Mouse (Mus musculus): ENCODE measurements around the gene Synj2. TPM values are rescaled to one million over a fixed set of nuclear protein-coding genes. Genes with fewer than 3 reads are reported as not detected.

Synj2 gene
- polyA plus RNA-seq, 1 experiment from 2014 or later: 0.62 TPM

DNA sequence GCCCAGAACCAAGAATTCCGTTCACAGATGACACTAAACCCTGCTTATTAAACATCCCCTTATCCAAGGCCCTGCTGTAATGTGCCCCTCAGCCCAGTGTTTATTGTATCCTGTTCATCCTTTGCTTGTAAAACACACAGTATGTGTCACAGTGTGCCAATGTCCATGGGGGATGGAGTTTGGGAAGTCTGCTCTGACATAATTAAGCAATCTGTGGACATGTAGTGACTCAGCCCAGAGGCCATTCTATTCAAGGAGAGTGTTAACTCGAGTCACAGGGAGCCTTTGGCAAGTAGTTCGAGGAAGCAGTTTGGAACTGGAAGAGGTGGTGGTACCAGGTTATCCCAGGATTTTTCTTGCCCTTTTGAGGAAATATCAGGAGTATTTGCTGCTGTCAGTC lies 16.0 kb downstream of the Synj2 start:
- Histone ChIP-seq H3K9ac (replicated peaks) (no peak overlapping the region), H3K4me1 (ENCODE audit: insufficient read depth) (peaks cover 12% of the 10 kb centered on the region), H3K27me3 (ENCODE audit: insufficient read depth, low read length) (no peaks in the 10 kb centered on the region), H3K27ac (ENCODE audit: low read depth) (0 out of 2 replicates have a peak overlapping the region, but pooled peaks have one; percentile 22), H3K9me3 (ENCODE audit: low read length) (no peaks in the 10 kb centered on the region), H3K4me3 (ENCODE audit: low read depth, low read length) (no peak overlapping the region), H3K36me3 (replicated peaks; ENCODE audit: insufficient read depth, low read length) (no peaks in the 10 kb centered on the region), H3K4me2 (ENCODE audit: low read depth, low read length) (no peak overlapping the region)
- DNase-seq (no peak), ATAC-seq (peak; percentile 87)
- TF ChIP-seq EP300 (IDR thresholded peaks at IDR 0.05; ENCODE audit: low read depth) (no peak), CTCF (IDR thresholded peaks at IDR 0.05; ENCODE audit: low read depth) (no peak)
- 50% methylated on average over 3 of the region's 3 CpGs for WGBS (ENCODE audit: insufficient replicate concordance)

- Histone ChIP-seq H3K27ac (ENCODE audit: low read depth) (no peak overlapping the region), H3K9ac (replicated peaks) (no peak overlapping the region), H3K36me3 (replicated peaks; ENCODE audit: insufficient read depth, low read length) (no peaks in the 10 kb centered on the region), H3K4me3 (ENCODE audit: low read depth, low read length) (no peak overlapping the region), H3K4me1 (ENCODE audit: insufficient read depth) (peaks cover 12% of the 10 kb centered on the region), H3K27me3 (ENCODE audit: insufficient read depth, low read length) (no peaks in the 10 kb centered on the region), H3K9me3 (ENCODE audit: low read length) (no peaks in the 10 kb centered on the region), H3K4me2 (ENCODE audit: low read depth, low read length) (no peak overlapping the region)
- ATAC-seq (peak; percentile 79), DNase-seq (no peak)
- 58% methylated on average over 5 of the region's 5 CpGs for WGBS (ENCODE audit: insufficient replicate concordance)
- no peak for TF ChIP-seq CTCF (IDR thresholded peaks at IDR 0.05; ENCODE audit: low read depth)
- no peak for TF ChIP-seq EP300 (IDR thresholded peaks at IDR 0.05; ENCODE audit: low read depth)
These were observed 17.1 kb downstream of the Synj2 start for GRCm38 (mm10) chr17:5958229-5958628.

- Histone ChIP-seq H3K27ac (ENCODE audit: low read depth) (no peak overlapping the region), H3K36me3 (replicated peaks; ENCODE audit: insufficient read depth, low read length) (no peaks in the 10 kb centered on the region), H3K4me2 (ENCODE audit: low read depth, low read length) (no peak overlapping the region), H3K9ac (replicated peaks) (no peak overlapping the region), H3K4me1 (ENCODE audit: insufficient read depth) (peaks cover 12% of the 10 kb centered on the region), H3K27me3 (ENCODE audit: insufficient read depth, low read length) (no peaks in the 10 kb centered on the region), H3K9me3 (ENCODE audit: low read length) (no peaks in the 10 kb centered on the region), H3K4me3 (ENCODE audit: low read depth, low read length) (no peak overlapping the region)
- ATAC-seq (peak; percentile 6; the same call in 1 of the 2 replicates), DNase-seq (no peak)
- WGBS (ENCODE audit: insufficient replicate concordance): 79% methylated on average over 10 of the region's 10 CpGs
- TF ChIP-seq CTCF (IDR thresholded peaks at IDR 0.05; ENCODE audit: low read depth) (no peak), EP300 (IDR thresholded peaks at IDR 0.05; ENCODE audit: low read depth) (no peak)
These were observed 17.6 kb downstream of the Synj2 start for GRCm38 (mm10) chr17:5958636-5959035.

DNA sequence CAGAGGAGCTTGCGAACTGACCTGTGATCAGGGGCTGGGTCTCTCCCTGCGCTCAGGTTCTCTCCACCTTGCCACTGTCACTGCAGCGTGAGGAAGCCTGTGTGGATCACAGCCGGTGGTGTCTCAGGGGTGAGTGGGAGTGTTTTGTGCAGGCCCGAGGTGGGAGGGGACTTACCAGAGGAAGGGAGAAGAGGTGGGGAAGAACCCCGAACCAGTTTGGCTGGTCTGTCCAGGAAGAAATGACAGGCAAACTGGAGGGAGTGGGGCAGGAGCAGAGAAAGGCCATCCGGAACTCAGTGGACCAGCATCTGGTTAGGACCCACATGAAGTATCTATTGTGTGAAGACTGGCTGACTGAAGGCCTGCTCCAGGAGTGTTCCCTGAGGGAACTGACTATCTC lies 18.0 kb downstream of the Synj2 start:
- 56% methylated on average over 7 of the region's 7 CpGs for WGBS (ENCODE audit: insufficient replicate concordance)
- Histone ChIP-seq H3K9me3 (ENCODE audit: low read length) (no peaks in the 10 kb centered on the region), H3K4me3 (ENCODE audit: low read depth, low read length) (no peak overlapping the region), H3K27me3 (ENCODE audit: insufficient read depth, low read length) (no peaks in the 10 kb centered on the region), H3K36me3 (replicated peaks; ENCODE audit: insufficient read depth, low read length) (no peaks in the 10 kb centered on the region), H3K9ac (replicated peaks) (no peak overlapping the region), H3K4me2 (ENCODE audit: low read depth, low read length) (no peak overlapping the region), H3K4me1 (ENCODE audit: insufficient read depth) (peaks cover 12% of the 10 kb centered on the region), H3K27ac (ENCODE audit: low read depth) (no peak overlapping the region)
- TF ChIP-seq EP300 (IDR thresholded peaks at IDR 0.05; ENCODE audit: low read depth) (no peak), CTCF (IDR thresholded peaks at IDR 0.05; ENCODE audit: low read depth) (no peak)
- no peak for DNase-seq
- ATAC-seq: no peak

- Histone ChIP-seq H3K36me3 (replicated peaks; ENCODE audit: insufficient read depth, low read length) (no peaks in the 10 kb centered on the region), H3K9me3 (ENCODE audit: low read length) (no peaks in the 10 kb centered on the region), H3K27me3 (ENCODE audit: insufficient read depth, low read length) (no peaks in the 10 kb centered on the region), H3K4me1 (ENCODE audit: insufficient read depth) (peaks cover 12% of the 10 kb centered on the region), H3K27ac (ENCODE audit: low read depth) (no peak overlapping the region), H3K4me3 (ENCODE audit: low read depth, low read length) (no peak overlapping the region), H3K9ac (replicated peaks) (no peak overlapping the region), H3K4me2 (ENCODE audit: low read depth, low read length) (no peak overlapping the region)
- TF ChIP-seq CTCF (IDR thresholded peaks at IDR 0.05; ENCODE audit: low read depth) (no peak), EP300 (IDR thresholded peaks at IDR 0.05; ENCODE audit: low read depth) (no peak)
- DNase-seq: no peak
- ATAC-seq: no peak
- 68% methylated on average over 9 of the region's 9 CpGs for WGBS (ENCODE audit: insufficient replicate concordance)
These were observed 18.7 kb downstream of the Synj2 start for GRCm38 (mm10) chr17:5959802-5960201.

GRCm38 (mm10) chr17:5963766-5964165 lies 22.7 kb downstream of the Synj2 start:
- ATAC-seq (no peak), DNase-seq (no peak)
- H3K36me3 ChIP-seq (replicated peaks; ENCODE audit: insufficient read depth, low read length): no peaks in the 10 kb centered on the region
- TF ChIP-seq CTCF (IDR thresholded peaks at IDR 0.05; ENCODE audit: low read depth): no peak
- no peak for TF ChIP-seq EP300 (IDR thresholded peaks at IDR 0.05; ENCODE audit: low read depth)
- H3K27ac ChIP-seq (ENCODE audit: low read depth): no peak overlapping the region
- no peak overlapping the region for H3K9ac ChIP-seq (replicated peaks)
- no peaks in the 10 kb centered on the region for H3K27me3 ChIP-seq (ENCODE audit: insufficient read depth, low read length)
- H3K4me1 ChIP-seq (ENCODE audit: insufficient read depth): peaks cover 6% of the 10 kb centered on the region; the same call in 1 of the 2 replicates
- no peaks in the 10 kb centered on the region for H3K9me3 ChIP-seq (ENCODE audit: low read length)
- H3K4me3 ChIP-seq (ENCODE audit: low read depth, low read length): no peak overlapping the region
- whole genome bisulfite sequencing (ENCODE audit: insufficient replicate concordance): 71% methylated on average over 8 of the region's 8 CpGs
- H3K4me2 ChIP-seq (ENCODE audit: low read depth, low read length): no peak overlapping the region
